Mouse (Mus musculus) adrenal gland, adult 2 months (tissue): ENCODE results near the gene Fbxl7. TPM values are rescaled to one million over a fixed set of nuclear protein-coding genes. Genes with fewer than 3 reads are reported as not detected.

Source experiments
- DNase-seq: peaks from one replicate; pipeline ENCODE4 v3.0.0; 2021
- polyA plus RNA-seq: library from polyadenylated mRNA; depleted of rRNA; stranded (reverse); fragments of >200 nt; gene quantifications from 2 replicates; pipeline ENCODE4 v1.2.3, GENCODE M21; 2012
- total RNA-seq, 2 experiments: library from RNA; stranded (reverse); gene quantifications; 2 replicates each; pipeline ENCODE4 v1.2.3; 2021

The Fbxl7 gene
- total and polyA plus RNA-seq, 3 experiments = 10.8 to 11.9 (median 11.2) TPM

- no peak for DNase-seq
Measured at GRCm38 (mm10) chr15:26701949-26702675, 193.3 kb downstream of the Fbxl7 start.

GRCm38 (mm10) chr15:26693075-26693474 lies 202.3 kb downstream of the Fbxl7 start:
- DNase-seq = no peak

- DNase-seq = no peak
Measured at GRCm38 (mm10) chr15:26688472-26689104, 206.8 kb downstream of the Fbxl7 start.

GRCm38 (mm10) chr15:26687729-26688128 lies 207.7 kb downstream of the Fbxl7 start:
- no peak for DNase-seq

- DNase-seq = no peak
Measured at GRCm38 (mm10) chr15:26682279-26682678, 213.1 kb downstream of the Fbxl7 start.

- DNase-seq = no peak
Measured at GRCm38 (mm10) chr15:26673239-26673859, 222.0 kb downstream of the Fbxl7 start.

GRCm38 (mm10) chr15:26654988-26655387 lies 240.4 kb downstream of the Fbxl7 start:
- no peak for DNase-seq

GRCm38 (mm10) chr15:26642563-26642962 lies 252.8 kb downstream of the Fbxl7 start:
- DNase-seq = no peak

- DNase-seq = no peak
Measured at GRCm38 (mm10) chr15:26639726-26640125, 255.7 kb downstream of the Fbxl7 start.

- DNase-seq = no peak
Measured at GRCm38 (mm10) chr15:26635591-26635990, 259.8 kb downstream of the Fbxl7 start.

- DNase-seq = no peak
Measured at GRCm38 (mm10) chr15:26628181-26628580, 267.2 kb downstream of the Fbxl7 start.

- no peak for DNase-seq
Measured at GRCm38 (mm10) chr15:26623242-26623641, 272.1 kb downstream of the Fbxl7 start.

- peak; percentile 74 for DNase-seq
Measured at GRCm38 (mm10) chr15:26620279-26620678, 275.1 kb downstream of the Fbxl7 start.

- peak; percentile 30 for DNase-seq
Measured at GRCm38 (mm10) chr15:26619221-26619620, 276.2 kb downstream of the Fbxl7 start.

- DNase-seq = no peak
Measured at GRCm38 (mm10) chr15:26596239-26596638, 299.1 kb downstream of the Fbxl7 start.

GRCm38 (mm10) chr15:26579947-26580709 lies 315.3 kb downstream of the Fbxl7 start:
- DNase-seq = no peak

- DNase-seq = no peak
Measured at GRCm38 (mm10) chr15:26578500-26578899, 316.9 kb downstream of the Fbxl7 start.

- DNase-seq = no peak
Measured at GRCm38 (mm10) chr15:26566076-26566475, 329.3 kb downstream of the Fbxl7 start.

- DNase-seq = no peak
Measured at GRCm38 (mm10) chr15:26553620-26554019, 341.8 kb downstream of the Fbxl7 start.

GRCm38 (mm10) chr15:26533997-26534700 lies 361.2 kb downstream of the Fbxl7 start:
- no peak for DNase-seq

GRCm38 (mm10) chr15:26519220-26519631 lies 376.2 kb downstream of the Fbxl7 start:
- no peak for DNase-seq

- DNase-seq = no peak
Measured at GRCm38 (mm10) chr15:26501024-26501423, 394.4 kb downstream of the Fbxl7 start.
